Mouse (Mus musculus) cortical plate, adult 2 months (tissue): ENCODE measurements around the gene Irgc1.

Experiments
- CTCF ChIP-seq: fragments of 200-500 bp; IDR thresholded peaks from 2 replicates; pipeline ENCODE4 v1.5.1; 2011; ENCODE audit warnings: mild to moderate bottlenecking, control low read depth, low read length; ENCODE audit not compliant: insufficient read depth; ENCODE audit errors: extremely low read depth
- POLR2A ChIP-seq: fragments of 200-500 bp; IDR thresholded peaks from 2 replicates; pipeline ENCODE4 v1.6.1; 2011; ENCODE audit warnings: mild to moderate bottlenecking, low read length, control low read depth; ENCODE audit not compliant: insufficient read depth; ENCODE audit errors: extremely low read depth

GRCm38 (mm10) chr7:24405649-24406048 is 46.4 kb downstream of the Irgc1 start:
- no peak for TF ChIP-seq CTCF
- TF ChIP-seq POLR2A, result no peak
